Mouse (Mus musculus) MEL (cell line): ENCODE measurements around the gene Actrt2. TPM values are rescaled to one million over a fixed set of nuclear protein-coding genes. Genes with fewer than 3 reads are reported as not detected.

ENCODE experiments used
- DNase-seq: peaks from one replicate; pipeline ENCODE4 v3.0.0; 2011; ENCODE audit warnings: low read depth, low spot score
- H3K27ac ChIP-seq: 2 replicates; pipeline ENCODE4 v1.5.1; 2012; ENCODE audit warnings: low read depth, mild to moderate bottlenecking, control low read depth, low read length, moderate library complexity; ENCODE audit not compliant: control insufficient read depth
- H3K27me3 ChIP-seq, 2 experiments: fragments of 150-350 bp in 1 of 2; sonication (generic) in 1 of 2; 2 replicates each; pipeline ENCODE4 v1.6.1; 2012; ENCODE audit warnings: low read length in 2 of 2, mild to moderate bottlenecking in 2 of 2, improper control_type of control experiment in 1 of 2, moderate library complexity in 1 of 2; ENCODE audit not compliant: insufficient read depth in 2 of 2, control insufficient read depth in 1 of 2
- H3K36me3 ChIP-seq, 2 experiments: 2 replicates each; pipeline ENCODE4 v1.6.1; 2012 to 2014; ENCODE audit warnings: low read length in 2 of 2, improper control_type of control experiment in 1 of 2, inconsistent platforms in 1 of 2, mild to moderate bottlenecking in 1 of 2; ENCODE audit not compliant: insufficient read depth in 2 of 2, control insufficient read depth in 1 of 2
- H3K4me1 ChIP-seq, 2 experiments: fragments of 150-350 bp in 1 of 2; sonication (generic) in 1 of 2; 2 replicates each; pipeline ENCODE4 v1.6.1; 2012; ENCODE audit warnings: low read length in 2 of 2, improper control_type of control experiment in 1 of 2, mild to moderate bottlenecking in 1 of 2; ENCODE audit not compliant: insufficient read depth in 2 of 2, control insufficient read depth in 1 of 2
- H3K4me3 ChIP-seq, 2 experiments: fragments of 150-350 bp in 1 of 2; sonication (generic) in 1 of 2; 2 replicates each; pipeline ENCODE4 v1.5.1; 2012; ENCODE audit warnings: low read depth in 2 of 2, low read length in 2 of 2, mild to moderate bottlenecking in 2 of 2, moderate library complexity in 2 of 2, control low read depth in 1 of 2, improper control_type of control experiment in 1 of 2; ENCODE audit not compliant: control insufficient read depth in 1 of 2, insufficient read depth in 1 of 2
- H3K79me2 ChIP-seq: 2 replicates; pipeline ENCODE4 v1.6.1; 2012; ENCODE audit warnings: mild to moderate bottlenecking, low read length, moderate library complexity; ENCODE audit not compliant: control insufficient read depth, poor library complexity, insufficient read depth
- H3K9ac ChIP-seq: 2 replicates; pipeline ENCODE4 v1.6.1; 2012; ENCODE audit warnings: low read depth, mild to moderate bottlenecking, control low read depth, low read length, moderate library complexity; ENCODE audit not compliant: control insufficient read depth, poor library complexity, severe bottlenecking
- H3K9me3 ChIP-seq: fragments of 150-350 bp; sonication (generic); replicated peaks from 2 replicates; pipeline ENCODE4 v1.6.1; 2012; ENCODE audit warnings: mild to moderate bottlenecking, low read length, improper control_type of control experiment, moderate library complexity; ENCODE audit not compliant: insufficient read depth
- E2F4 ChIP-seq: IDR thresholded peaks from 2 replicates; pipeline ENCODE4 v1.6.1; 2011; ENCODE audit warnings: low read depth, low read length, improper control_type of control experiment, borderline replicate concordance
- EP300 ChIP-seq, 2 experiments: IDR thresholded peaks; 2 replicates each; pipeline ENCODE4 v1.6.1; 2011; ENCODE audit warnings: improper control_type of control experiment in 2 of 2, low read length in 2 of 2, low read depth in 1 of 2, mild to moderate bottlenecking in 1 of 2
- GATA1 ChIP-seq: IDR thresholded peaks from 2 replicates; pipeline ENCODE4 v1.6.1; 2011; ENCODE audit warnings: low read depth, low read length, improper control_type of control experiment
- MAFK ChIP-seq: IDR thresholded peaks from 2 replicates; pipeline ENCODE4 v1.6.1; 2011; ENCODE audit warnings: low read depth, mild to moderate bottlenecking, low read length, improper control_type of control experiment, borderline replicate concordance
- MYB ChIP-seq: IDR thresholded peaks from 2 replicates; pipeline ENCODE4 v1.6.1; 2011; ENCODE audit warnings: mild to moderate bottlenecking, low read depth, low read length, improper control_type of control experiment
- POLR2A ChIP-seq, 2 experiments: IDR thresholded peaks; 2 replicates each; pipeline ENCODE4 v1.6.1; 2011 to 2012; ENCODE audit warnings: low read length in 2 of 2, mild to moderate bottlenecking in 2 of 2, control low read depth in 1 of 2, improper control_type of control experiment in 1 of 2, low read depth in 1 of 2, moderate library complexity in 1 of 2; ENCODE audit not compliant: control insufficient read depth in 1 of 2, insufficient read depth in 1 of 2, poor library complexity in 1 of 2
- POLR2AphosphoS5 ChIP-seq: IDR thresholded peaks from 2 replicates; pipeline ENCODE4 v1.6.1; 2012; ENCODE audit warnings: low read depth, borderline replicate concordance, mild to moderate bottlenecking, inconsistent platforms, low read length, moderate library complexity, mixed read lengths
- TBP ChIP-seq: IDR thresholded peaks from 2 replicates; pipeline ENCODE4 v1.8.0; 2011; ENCODE audit warnings: low read depth, low read length, improper control_type of control experiment
- USF1 ChIP-seq: IDR thresholded peaks from 2 replicates; pipeline ENCODE4 v1.6.1; 2014; ENCODE audit warnings: low read depth, mild to moderate bottlenecking, inconsistent platforms, low read length, improper control_type of control experiment, moderate library complexity
- USF2 ChIP-seq, 2 experiments: IDR thresholded peaks; 2 replicates each; pipeline ENCODE4 v1.6.1; 2011 to 2012; ENCODE audit warnings: improper control_type of control experiment in 2 of 2, low read length in 2 of 2, borderline replicate concordance in 1 of 2, inconsistent platforms in 1 of 2, low read depth in 1 of 2, mild to moderate bottlenecking in 1 of 2; ENCODE audit not compliant: insufficient read depth in 1 of 2
- ZNF384 ChIP-seq: IDR thresholded peaks from 2 replicates; pipeline ENCODE4 v1.6.1; 2012; ENCODE audit warnings: low read depth, mild to moderate bottlenecking, inconsistent platforms, low read length, improper control_type of control experiment
- polyA plus RNA-seq, 2 experiments: library from polyadenylated mRNA; stranded (reverse) in 1 of 2; unstranded in 1 of 2; fragments of >175 nt in 1 of 2; fragments of >200 nt in 1 of 2; gene quantifications; 2 replicates each; pipeline versions ENCODE4 v1.2.1 to v1.2.4; 2012; ENCODE audit warnings: low replicate concordance in 2 of 2, low read depth in 1 of 2; ENCODE audit not compliant: insufficient read length in 2 of 2, insufficient read depth in 1 of 2, missing spikeins in 1 of 2
- total RNA-seq: library from RNA; depleted of rRNA; stranded (reverse); fragments of 300-350 nt; gene quantifications from 2 replicates; pipeline ENCODE4 v1.2.3, GENCODE M21; 2012

Gene Actrt2
- total and polyA plus RNA-seq, 3 experiments, result not detected

DNA sequence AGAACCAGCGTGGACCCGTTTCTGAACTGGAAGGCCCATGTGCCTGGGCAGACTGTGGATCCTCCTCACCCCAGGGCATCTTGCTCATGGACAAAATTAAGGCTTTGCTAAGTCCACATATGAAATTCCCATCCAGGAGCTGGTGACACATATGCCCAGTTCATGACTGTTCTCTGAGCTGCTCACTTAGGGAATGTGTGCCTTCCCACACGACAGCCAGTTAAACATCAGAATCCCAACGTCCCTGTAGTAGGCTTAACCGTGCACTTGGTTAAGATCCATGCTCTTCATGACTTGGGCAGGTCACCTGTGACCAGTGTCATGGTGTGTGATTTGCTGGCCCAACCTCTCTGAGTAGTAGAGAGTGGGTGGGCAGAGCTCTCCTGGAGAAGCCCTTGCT, 26.7 kb upstream of the Actrt2 start:
- H3K27ac ChIP-seq, result no peak overlapping the region
- TF ChIP-seq USF2 (IDR thresholded peaks at IDR 0.05; ENCODE audit: borderline replicate concordance in 1 of 2, insufficient read depth in 1 of 2, low read depth in 1 of 2, low read length in 2 of 2), result no peak
- no peak for TF ChIP-seq E2F4
- no peak for TF ChIP-seq EP300 (IDR thresholded peaks at IDR 0.05; ENCODE audit: low read depth in 1 of 2, low read length in 2 of 2)
- TF ChIP-seq POLR2A (IDR thresholded peaks at IDR 0.05; ENCODE audit: control insufficient read depth in 1 of 2, insufficient read depth in 1 of 2, low read depth in 1 of 2, low read length in 2 of 2, poor library complexity in 1 of 2), result no peak
- no peak for TF ChIP-seq USF1
- TF ChIP-seq MYB, result no peak
- TF ChIP-seq ZNF384, result no peak
- TF ChIP-seq MAFK, result no peak
- H3K27me3 ChIP-seq, result no peaks in the 10 kb centered on the region
- H3K36me3 ChIP-seq, result no peaks in the 10 kb centered on the region
- H3K79me2 ChIP-seq, result no peaks in the 10 kb centered on the region
- H3K9ac ChIP-seq, result no peak overlapping the region
- no peaks in the 10 kb centered on the region for H3K9me3 ChIP-seq
- no peak overlapping the region for H3K4me3 ChIP-seq
- H3K4me1 ChIP-seq, result no peaks in the 10 kb centered on the region
- DNase-seq, result no peak

DNA sequence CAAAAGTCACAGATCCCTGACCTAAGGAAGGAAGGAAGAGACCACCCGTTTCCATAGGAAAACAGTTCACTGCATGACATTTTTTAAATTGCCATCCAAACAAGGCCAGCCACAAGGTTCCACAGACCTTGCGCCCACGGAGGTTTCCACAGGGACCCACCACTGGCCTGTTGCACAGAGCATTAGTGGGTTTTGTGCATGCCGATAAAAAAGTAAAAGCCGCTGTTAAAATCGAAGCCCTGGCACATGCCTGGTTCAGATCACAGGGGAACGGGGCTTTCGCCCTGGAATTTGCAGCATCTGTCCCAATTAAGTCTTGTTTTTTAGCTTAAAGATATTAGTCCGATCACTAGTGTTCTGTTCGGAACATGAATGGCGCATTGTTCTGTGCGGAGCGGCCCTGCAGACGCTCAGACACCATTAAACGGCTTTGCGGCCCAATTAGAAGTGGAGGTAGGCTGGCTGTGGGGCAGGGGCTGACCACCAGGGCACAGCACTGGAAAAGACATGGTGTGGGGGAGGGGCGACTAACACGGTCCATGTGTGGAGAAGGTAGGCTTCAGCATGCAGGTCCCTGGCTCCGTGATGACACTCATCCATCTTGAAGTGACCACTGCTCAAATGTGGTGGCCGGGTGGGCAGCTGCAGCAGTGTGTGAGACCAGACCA, 25.8 kb upstream of the Actrt2 start:
- TF ChIP-seq TBP (no peak), POLR2AphosphoS5 (0 out of 2 replicates have a peak, but pooled peaks have one; percentile 15)
- TF ChIP-seq, all 39 proteins: peak for 1
- H3K27me3 ChIP-seq, result no peaks in the 10 kb centered on the region
- no peaks in the 10 kb centered on the region for H3K79me2 ChIP-seq
- H3K9me3 ChIP-seq, result no peaks in the 10 kb centered on the region
- no peak overlapping the region for H3K27ac ChIP-seq
- no peak overlapping the region for H3K4me3 ChIP-seq
- H3K9ac ChIP-seq, result no peak overlapping the region
- DNase-seq, result no peak
- no peaks in the 10 kb centered on the region for H3K4me1 ChIP-seq
- no peaks in the 10 kb centered on the region for H3K36me3 ChIP-seq

DNA sequence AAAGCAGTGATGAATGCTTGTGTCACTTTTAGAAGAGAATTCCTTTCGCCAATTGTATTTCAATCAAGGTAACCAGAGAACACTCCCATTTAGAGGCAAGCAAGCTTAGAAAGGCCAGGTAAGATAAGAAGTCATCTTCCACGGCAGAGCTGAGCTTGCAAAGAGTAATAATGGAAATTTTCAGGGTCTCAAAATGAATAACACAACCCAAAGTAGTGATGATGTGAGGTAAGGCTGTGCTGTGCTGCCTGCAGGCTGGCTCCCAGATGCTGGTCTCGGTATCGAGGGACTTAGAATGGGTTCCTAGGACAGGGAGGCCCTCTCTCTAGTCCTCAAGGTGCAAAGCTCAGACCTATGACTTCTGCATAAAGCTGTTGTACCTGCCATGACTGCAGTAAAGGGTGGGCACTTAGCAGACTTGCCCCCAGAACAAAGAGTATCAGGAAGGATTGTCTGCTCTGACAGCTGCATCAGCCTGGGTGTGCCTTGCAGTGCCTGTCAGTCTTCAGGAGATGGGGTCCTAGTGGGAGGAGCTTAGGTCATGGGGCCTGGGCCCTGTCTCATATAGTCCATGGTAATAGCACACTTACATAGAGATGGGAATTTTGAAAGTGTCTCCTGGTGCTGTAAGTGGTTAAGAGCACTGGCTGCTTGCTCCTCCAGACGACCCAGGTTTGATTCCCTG, 15.5 kb upstream of the Actrt2 start:
- Histone ChIP-seq H3K27me3 (no peaks in the 10 kb centered on the region), H3K9me3 (no peaks in the 10 kb centered on the region), H3K9ac (no peak overlapping the region), H3K27ac (no peak overlapping the region), H3K4me3 (no peak overlapping the region), H3K4me1 (no peaks in the 10 kb centered on the region), H3K79me2 (no peaks in the 10 kb centered on the region), H3K36me3 (no peaks in the 10 kb centered on the region)
- no peak for DNase-seq
- no peak for TF ChIP-seq GATA1
